Mouse (Mus musculus): ENCODE results near the gene Pigyl. TPM values are rescaled to one million over a fixed set of nuclear protein-coding genes. Genes with fewer than 3 reads are reported as not detected.

Pigyl gene
- polyA plus RNA-seq, 1 experiment, result 21.5 TPM

- no peak overlapping the region for H3K27ac ChIP-seq (ENCODE audit: insufficient read depth, low read length)
- no peak overlapping the region for H3K4me3 ChIP-seq (ENCODE audit: insufficient read depth, low read length)
- no peaks in the 10 kb centered on the region for H3K4me1 ChIP-seq (ENCODE audit: control insufficient read depth, insufficient read depth, low read length)
- TF ChIP-seq CTCF (IDR thresholded peaks at IDR 0.05; ENCODE audit: borderline replicate concordance, insufficient read depth, low read length), result no peak
- no peak for TF ChIP-seq POLR2A (IDR thresholded peaks at IDR 0.05; ENCODE audit: low read depth, low read length)
Observed at GRCm38 (mm10) chr9:22169327-22169726, 12.7 kb downstream of the Pigyl start.

- TF ChIP-seq CTCF (IDR thresholded peaks at IDR 0.05; ENCODE audit: borderline replicate concordance, insufficient read depth, low read length), result no peak
- TF ChIP-seq POLR2A (IDR thresholded peaks at IDR 0.05; ENCODE audit: low read depth, low read length), result no peak
- H3K4me3 ChIP-seq (ENCODE audit: insufficient read depth, low read length), result no peak overlapping the region
- H3K4me1 ChIP-seq (ENCODE audit: control insufficient read depth, insufficient read depth, low read length), result no peaks in the 10 kb centered on the region
- no peak overlapping the region for H3K27ac ChIP-seq (ENCODE audit: insufficient read depth, low read length)
Observed at GRCm38 (mm10) chr9:22172318-22172717, 15.7 kb downstream of the Pigyl start.

- Histone ChIP-seq H3K4me3 (ENCODE audit: insufficient read depth, low read length) (peak within 1 kb of the TSS; percentile 32; the same call in 1 of the 2 replicates), H3K4me1 (ENCODE audit: control insufficient read depth, insufficient read depth, low read length) (no peaks in the 10 kb centered on the region), H3K27ac (ENCODE audit: insufficient read depth, low read length) (no peak within 1 kb of the TSS)
- no peak for TF ChIP-seq CTCF (IDR thresholded peaks at IDR 0.05; ENCODE audit: borderline replicate concordance, insufficient read depth, low read length)
- TF ChIP-seq POLR2A (IDR thresholded peaks at IDR 0.05; ENCODE audit: low read depth, low read length), result no peak
Observed at GRCm38 (mm10) chr9:22188025-22188611, 31.5 kb downstream of the Pigyl start, which contains the start of gene Zfp872. Zfp872 (plus strand) TSS chr9:22188090.

GRCm38 (mm10) chr9:22196412-22196811, 39.8 kb downstream of the Pigyl start:
- no peak overlapping the region for H3K4me3 ChIP-seq (ENCODE audit: insufficient read depth, low read length)
- TF ChIP-seq CTCF (IDR thresholded peaks at IDR 0.05; ENCODE audit: borderline replicate concordance, insufficient read depth, low read length) (no peak), POLR2A (IDR thresholded peaks at IDR 0.05; ENCODE audit: low read depth, low read length) (no peak)
- no peaks in the 10 kb centered on the region for H3K4me1 ChIP-seq (ENCODE audit: control insufficient read depth, insufficient read depth, low read length)
- H3K27ac ChIP-seq (ENCODE audit: insufficient read depth, low read length), result no peak overlapping the region

Other genes with a start within 250 kb of the Pigyl start
- gene Rab3d, start 238.7 kb upstream of the Pigyl start, polyA plus RNA-seq (2011; ENCODE audit: insufficient read length, low read depth, missing spikeins), result 6.7 and 13.5 TPM in 2 replicates
- 5.6 and 6.2 TPM in 2 replicates for gene Ccdc159, start 229.4 kb upstream of the Pigyl start, polyA plus RNA-seq (2011; ENCODE audit: insufficient read length, low read depth, missing spikeins)
- gene Tmem205, start 229.3 kb upstream of the Pigyl start, polyA plus RNA-seq (2011; ENCODE audit: insufficient read length, low read depth, missing spikeins), result 21.0 and 25.4 TPM in 2 replicates
- gene Plppr2, start 219.8 kb upstream of the Pigyl start, polyA plus RNA-seq (2011; ENCODE audit: insufficient read length, low read depth, missing spikeins), result 13.1 and 14.9 TPM in 2 replicates
- gene Swsap1, start 201.1 kb upstream of the Pigyl start, polyA plus RNA-seq (2011; ENCODE audit: insufficient read length, low read depth, missing spikeins), result 5.7 and 6.9 TPM in 2 replicates
- not detected in 2 replicates for gene Epor, start 193.3 kb upstream of the Pigyl start, polyA plus RNA-seq (2011; ENCODE audit: insufficient read length, low read depth, missing spikeins)
- 1.2 and 2.4 TPM in 2 replicates for gene Rgl3, start 167.4 kb upstream of the Pigyl start, polyA plus RNA-seq (2011; ENCODE audit: insufficient read length, low read depth, missing spikeins)
- gene Ccdc151, start 154.2 kb upstream of the Pigyl start, polyA plus RNA-seq (2011; ENCODE audit: insufficient read length, low read depth, missing spikeins), result 0.32 TPM in 1 of 2 replicates, not detected in the other
- 144 and 153 TPM in 2 replicates for gene Prkcsh, start 154.0 kb upstream of the Pigyl start, polyA plus RNA-seq (2011; ENCODE audit: insufficient read length, low read depth, missing spikeins)
- gene Elavl3, start 104.8 kb upstream of the Pigyl start, polyA plus RNA-seq (2011; ENCODE audit: insufficient read length, low read depth, missing spikeins), result not detected in 2 replicates
- not detected in 2 replicates for gene Gm49318, start 85.6 kb upstream of the Pigyl start, polyA plus RNA-seq (2011; ENCODE audit: insufficient read length, low read depth, missing spikeins)
- 4.4 and 5.4 TPM in 2 replicates for gene Zfp653, start 85.5 kb upstream of the Pigyl start, polyA plus RNA-seq (2011; ENCODE audit: insufficient read length, low read depth, missing spikeins)
- 15.8 and 16.5 TPM in 2 replicates for gene Ecsit, start 71.4 kb upstream of the Pigyl start, polyA plus RNA-seq (2011; ENCODE audit: insufficient read length, low read depth, missing spikeins)
- 203 and 419 TPM in 2 replicates for gene Cnn1, start 57.6 kb upstream of the Pigyl start, polyA plus RNA-seq (2011; ENCODE audit: insufficient read length, low read depth, missing spikeins)
- gene Elof1, start 39.7 kb upstream of the Pigyl start, polyA plus RNA-seq (2011; ENCODE audit: insufficient read length, low read depth, missing spikeins), result 65.2 and 69.7 TPM in 2 replicates
- gene Acp5, start 21.1 kb upstream of the Pigyl start, polyA plus RNA-seq (2011; ENCODE audit: insufficient read length, low read depth, missing spikeins), result 3.7 and 5.2 TPM in 2 replicates
- gene Zfp872, start 31.2 kb downstream of the Pigyl start, polyA plus RNA-seq (2011; ENCODE audit: insufficient read length, low read depth, missing spikeins), result not detected in 2 replicates
- 35.7 and 38.8 TPM in 2 replicates for gene Zfp809, start 68.9 kb downstream of the Pigyl start, polyA plus RNA-seq (2011; ENCODE audit: insufficient read length, low read depth, missing spikeins)
- 3.3 and 3.6 TPM in 2 replicates for gene Zfp599, start 103.0 kb downstream of the Pigyl start, polyA plus RNA-seq (2011; ENCODE audit: insufficient read length, low read depth, missing spikeins)
- 12.9 and 13.5 TPM in 2 replicates for gene Zfp810, start 150.8 kb downstream of the Pigyl start, polyA plus RNA-seq (2011; ENCODE audit: insufficient read length, low read depth, missing spikeins)
- 89.1 and 107 TPM in 2 replicates for gene Anln, start 232.3 kb downstream of the Pigyl start, polyA plus RNA-seq (2011; ENCODE audit: insufficient read length, low read depth, missing spikeins)